Mouse (Mus musculus): ENCODE data around the gene Chn2. TPM values are rescaled to one million over a fixed set of nuclear protein-coding genes. Genes with fewer than 3 reads are reported as not detected.

Chn2 gene
- polyA plus RNA-seq, 1 experiment from 2014 or later: 9.4 TPM

- no peak for ATAC-seq (ENCODE audit: low read depth)
- Histone ChIP-seq H3K4me3 (ENCODE audit: low read length) (no peak overlapping the region), H3K9me3 (ENCODE audit: control insufficient read depth, low read length) (no peaks in the 10 kb centered on the region), H3K27ac (ENCODE audit: low read length) (no peak overlapping the region), H3K36me3 (ENCODE audit: control insufficient read depth, insufficient read depth, low read length) (no peaks in the 10 kb centered on the region), H3K4me1 (replicated peaks; ENCODE audit: control insufficient read depth, insufficient read depth, low read length) (no peaks in the 10 kb centered on the region), H3K27me3 (ENCODE audit: control insufficient read depth, insufficient read depth, low read depth, low read length) (no peaks in the 10 kb centered on the region), H3K9ac (ENCODE audit: low read length) (no peak overlapping the region), H3K4me2 (ENCODE audit: low read depth, low read length) (no peak overlapping the region)
- 66% methylated on average over 9 of the region's 9 CpGs for WGBS
Observed at GRCm38 (mm10) chr6:54228421-54228820, 189.1 kb downstream of the Chn2 start.

- H3K27ac ChIP-seq (ENCODE audit: low read length): no peak overlapping the region
- no peak overlapping the region for H3K4me3 ChIP-seq (ENCODE audit: low read length)
- H3K9ac ChIP-seq (ENCODE audit: low read length): no peak overlapping the region
- ATAC-seq (ENCODE audit: low read depth): peak; percentile 43; the same call in 1 of the 2 replicates
- H3K36me3 ChIP-seq (ENCODE audit: control insufficient read depth, insufficient read depth, low read length): no peaks in the 10 kb centered on the region
- WGBS: 6% methylated on average over 2 of the region's 2 CpGs
- H3K4me2 ChIP-seq (ENCODE audit: low read depth, low read length): no peak overlapping the region
- no peaks in the 10 kb centered on the region for H3K27me3 ChIP-seq (ENCODE audit: control insufficient read depth, insufficient read depth, low read depth, low read length)
- H3K9me3 ChIP-seq (ENCODE audit: control insufficient read depth, low read length): no peaks in the 10 kb centered on the region
- H3K4me1 ChIP-seq (replicated peaks; ENCODE audit: control insufficient read depth, insufficient read depth, low read length): no peaks in the 10 kb centered on the region
Observed at GRCm38 (mm10) chr6:54228874-54229273, 189.5 kb downstream of the Chn2 start.

GRCm38 (mm10) chr6:54231769-54232558, 192.6 kb downstream of the Chn2 start:
- Histone ChIP-seq H3K4me3 (ENCODE audit: low read length) (no peak overlapping the region), H3K27me3 (ENCODE audit: control insufficient read depth, insufficient read depth, low read depth, low read length) (no peaks in the 10 kb centered on the region), H3K27ac (ENCODE audit: low read length) (no peak overlapping the region), H3K4me1 (replicated peaks; ENCODE audit: control insufficient read depth, insufficient read depth, low read length) (no peaks in the 10 kb centered on the region), H3K4me2 (ENCODE audit: low read depth, low read length) (no peak overlapping the region), H3K9ac (ENCODE audit: low read length) (no peak overlapping the region), H3K9me3 (ENCODE audit: control insufficient read depth, low read length) (no peaks in the 10 kb centered on the region), H3K36me3 (ENCODE audit: control insufficient read depth, insufficient read depth, low read length) (no peaks in the 10 kb centered on the region)
- 63% methylated on average over 13 of the region's 13 CpGs for WGBS
- no peak for ATAC-seq (ENCODE audit: low read depth)

DNA sequence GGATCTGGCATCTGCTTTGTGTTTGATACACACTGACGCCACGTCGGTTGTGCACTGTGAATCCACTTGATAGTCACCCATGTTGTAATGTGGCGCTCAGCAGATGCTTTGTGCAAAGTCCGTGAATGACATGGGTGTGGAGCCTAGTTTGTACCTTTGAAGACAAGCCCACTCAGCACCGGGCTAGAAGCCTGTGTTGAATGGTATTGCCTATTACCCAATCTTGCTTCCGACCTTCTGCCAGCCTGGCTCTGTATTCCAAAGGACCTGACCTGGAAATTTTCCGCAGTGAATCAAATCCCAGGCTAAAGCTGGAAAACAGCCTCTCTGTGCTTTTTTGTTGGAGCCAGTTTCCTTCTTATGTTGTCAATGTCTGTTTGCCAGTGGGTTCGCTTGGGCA, 197.1 kb downstream of the Chn2 start:
- H3K9ac ChIP-seq (ENCODE audit: low read length): no peak overlapping the region
- H3K4me2 ChIP-seq (ENCODE audit: low read depth, low read length): no peak overlapping the region
- no peaks in the 10 kb centered on the region for H3K4me1 ChIP-seq (replicated peaks; ENCODE audit: control insufficient read depth, insufficient read depth, low read length)
- 88% methylated on average over 9 of the region's 9 CpGs for WGBS
- no peaks in the 10 kb centered on the region for H3K27me3 ChIP-seq (ENCODE audit: control insufficient read depth, insufficient read depth, low read depth, low read length)
- no peaks in the 10 kb centered on the region for H3K36me3 ChIP-seq (ENCODE audit: control insufficient read depth, insufficient read depth, low read length)
- no peak overlapping the region for H3K4me3 ChIP-seq (ENCODE audit: low read length)
- H3K27ac ChIP-seq (ENCODE audit: low read length): no peak overlapping the region
- ATAC-seq (ENCODE audit: low read depth): no peak
- peaks cover 3% of the 10 kb centered on the region; the same call in 1 of the 2 replicates for H3K9me3 ChIP-seq (ENCODE audit: control insufficient read depth, low read length)

- no peak overlapping the region for H3K9ac ChIP-seq (ENCODE audit: low read length)
- no peak for ATAC-seq (ENCODE audit: low read depth)
- 0 out of 2 replicates have a peak, but pooled peaks cover 3% of the 10 kb centered on the region for H3K4me1 ChIP-seq (replicated peaks; ENCODE audit: control insufficient read depth, insufficient read depth, low read length)
- no peaks in the 10 kb centered on the region for H3K36me3 ChIP-seq (ENCODE audit: control insufficient read depth, insufficient read depth, low read length)
- H3K27me3 ChIP-seq (ENCODE audit: control insufficient read depth, insufficient read depth, low read depth, low read length): no peaks in the 10 kb centered on the region
- no peak overlapping the region for H3K4me2 ChIP-seq (ENCODE audit: low read depth, low read length)
- peaks cover 3% of the 10 kb centered on the region; the same call in 1 of the 2 replicates for H3K9me3 ChIP-seq (ENCODE audit: control insufficient read depth, low read length)
- 39% methylated on average over 5 of the region's 5 CpGs for WGBS
- H3K4me3 ChIP-seq (ENCODE audit: low read length): no peak overlapping the region
- H3K27ac ChIP-seq (ENCODE audit: low read length): no peak overlapping the region
Observed at GRCm38 (mm10) chr6:54241761-54242160, 202.4 kb downstream of the Chn2 start.

DNA sequence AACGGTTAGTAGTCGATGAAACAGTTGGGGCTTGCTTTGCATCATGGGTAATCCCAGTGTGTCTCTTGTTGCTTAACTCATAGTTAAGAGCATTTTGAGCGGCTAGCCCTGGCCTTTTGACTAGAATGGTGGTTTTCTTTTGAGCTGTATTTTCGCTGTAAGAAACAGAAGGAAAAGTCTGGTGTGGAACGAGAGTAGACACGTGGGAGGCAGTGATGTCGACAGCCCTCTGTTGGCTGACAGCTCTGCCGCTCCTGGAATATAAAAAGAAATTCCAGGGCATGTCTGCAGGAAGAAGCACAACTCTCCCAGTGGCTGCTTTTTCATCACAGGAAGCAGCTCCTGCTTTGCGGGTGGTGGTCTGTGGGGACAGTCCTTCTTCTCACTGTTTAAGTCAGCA, 202.9 kb downstream of the Chn2 start:
- Histone ChIP-seq H3K9ac (ENCODE audit: low read length) (no peak overlapping the region), H3K4me3 (ENCODE audit: low read length) (no peak overlapping the region), H3K36me3 (ENCODE audit: control insufficient read depth, insufficient read depth, low read length) (no peaks in the 10 kb centered on the region), H3K27ac (ENCODE audit: low read length) (no peak overlapping the region), H3K4me1 (replicated peaks; ENCODE audit: control insufficient read depth, insufficient read depth, low read length) (0 out of 2 replicates have a peak, but pooled peaks cover 3% of the 10 kb centered on the region), H3K4me2 (ENCODE audit: low read depth, low read length) (no peak overlapping the region), H3K9me3 (ENCODE audit: control insufficient read depth, low read length) (peaks cover 3% of the 10 kb centered on the region; the same call in 1 of the 2 replicates), H3K27me3 (ENCODE audit: control insufficient read depth, insufficient read depth, low read depth, low read length) (no peaks in the 10 kb centered on the region)
- WGBS: 42% methylated on average over 9 of the region's 9 CpGs
- no peak for ATAC-seq (ENCODE audit: low read depth)

- Histone ChIP-seq H3K9ac (ENCODE audit: low read length) (no peak overlapping the region), H3K4me3 (ENCODE audit: low read length) (no peak overlapping the region), H3K4me1 (replicated peaks; ENCODE audit: control insufficient read depth, insufficient read depth, low read length) (peaks cover 2% of the 10 kb centered on the region; the same call in 1 of the 2 replicates), H3K27me3 (ENCODE audit: control insufficient read depth, insufficient read depth, low read depth, low read length) (no peaks in the 10 kb centered on the region), H3K27ac (ENCODE audit: low read length) (no peak overlapping the region), H3K4me2 (ENCODE audit: low read depth, low read length) (no peak overlapping the region), H3K36me3 (ENCODE audit: control insufficient read depth, insufficient read depth, low read length) (no peaks in the 10 kb centered on the region), H3K9me3 (ENCODE audit: control insufficient read depth, low read length) (no peaks in the 10 kb centered on the region)
- 61% methylated on average over 8 of the region's 8 CpGs for WGBS
- no peak for ATAC-seq (ENCODE audit: low read depth)
Observed at GRCm38 (mm10) chr6:54248354-54249252, 209.2 kb downstream of the Chn2 start.

- Histone ChIP-seq H3K4me2 (ENCODE audit: low read depth, low read length) (no peak overlapping the region), H3K36me3 (ENCODE audit: control insufficient read depth, insufficient read depth, low read length) (no peaks in the 10 kb centered on the region), H3K27ac (ENCODE audit: low read length) (no peak overlapping the region), H3K27me3 (ENCODE audit: control insufficient read depth, insufficient read depth, low read depth, low read length) (no peaks in the 10 kb centered on the region), H3K4me3 (ENCODE audit: low read length) (no peak overlapping the region), H3K4me1 (replicated peaks; ENCODE audit: control insufficient read depth, insufficient read depth, low read length) (peaks cover 2% of the 10 kb centered on the region; the same call in 1 of the 2 replicates), H3K9ac (ENCODE audit: low read length) (no peak overlapping the region), H3K9me3 (ENCODE audit: control insufficient read depth, low read length) (no peaks in the 10 kb centered on the region)
- no peak for ATAC-seq (ENCODE audit: low read depth)
- WGBS: 59% methylated on average over 17 of the region's 17 CpGs
Observed at GRCm38 (mm10) chr6:54251401-54252191, 212.2 kb downstream of the Chn2 start.
